Mouse (Mus musculus) spleen, postnatal 14 days (tissue): ENCODE results near the gene Olfr1513.
A peak's percentile ranks its signal among the peaks of the same experiment; 100 is the strongest.
"Not testable (repeated sequence)": the region's sequence is repeated elsewhere in the genome, so short reads cannot be mapped to it uniquely, and the experiment has no call there.

Experiments used
- DNase-seq, 2 experiments: peaks; one replicate each; pipeline ENCODE4 v3.0.0; 2021 to 2022; ENCODE audit warnings: low spot score in 2 of 2

Gene Olfr1513

DNA sequence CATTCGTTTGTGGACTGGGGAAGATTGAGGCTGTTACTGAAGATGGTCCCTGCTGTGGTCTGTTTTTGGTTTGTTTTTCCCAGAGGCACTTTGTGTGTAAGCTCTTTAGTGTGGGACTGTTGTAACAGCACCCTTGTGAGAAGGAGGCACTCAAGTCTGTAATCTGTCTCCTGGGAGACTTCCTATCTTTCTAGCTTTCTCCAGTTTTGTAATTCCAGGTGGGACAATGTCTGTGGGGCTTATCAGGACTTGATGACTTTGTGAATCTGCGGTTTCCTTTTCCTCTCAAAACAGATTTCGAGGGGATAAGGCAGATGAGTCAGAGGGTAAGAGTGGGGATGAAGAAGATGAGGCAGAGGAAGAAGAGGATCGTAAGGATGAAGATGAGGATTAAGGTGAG lies at the start of gene Olfr1513:
Gene Olfr1513 (minus strand): TSS at position 101 of the 400 bp plus-strand sequence.
- DNase-seq, result no peak

DNA sequence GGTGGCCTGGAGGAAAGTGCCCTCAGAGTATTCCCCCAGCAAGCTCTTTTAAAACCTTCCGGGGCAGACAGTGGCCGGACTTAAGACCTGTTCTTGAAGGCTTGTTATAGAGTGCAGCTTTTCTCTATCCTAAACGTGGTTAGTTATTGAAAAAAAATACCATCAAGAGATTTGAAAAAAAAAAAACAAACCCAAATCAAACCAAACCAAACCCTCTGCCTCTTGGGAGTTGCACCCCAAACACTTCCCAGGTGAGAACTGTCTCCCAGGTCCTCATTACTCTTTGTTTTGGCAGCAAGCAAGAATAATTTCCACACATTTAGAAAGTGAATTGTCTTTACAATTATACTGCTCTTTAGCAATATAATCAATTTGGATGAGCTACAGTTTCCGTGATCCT lies 41.1 kb upstream of the Olfr1513 start, which contains the start of gene Olfr1511:
Gene Olfr1511 (minus strand): TSS at position 101 of the 400 bp plus-strand sequence.
- no peak for DNase-seq

DNA sequence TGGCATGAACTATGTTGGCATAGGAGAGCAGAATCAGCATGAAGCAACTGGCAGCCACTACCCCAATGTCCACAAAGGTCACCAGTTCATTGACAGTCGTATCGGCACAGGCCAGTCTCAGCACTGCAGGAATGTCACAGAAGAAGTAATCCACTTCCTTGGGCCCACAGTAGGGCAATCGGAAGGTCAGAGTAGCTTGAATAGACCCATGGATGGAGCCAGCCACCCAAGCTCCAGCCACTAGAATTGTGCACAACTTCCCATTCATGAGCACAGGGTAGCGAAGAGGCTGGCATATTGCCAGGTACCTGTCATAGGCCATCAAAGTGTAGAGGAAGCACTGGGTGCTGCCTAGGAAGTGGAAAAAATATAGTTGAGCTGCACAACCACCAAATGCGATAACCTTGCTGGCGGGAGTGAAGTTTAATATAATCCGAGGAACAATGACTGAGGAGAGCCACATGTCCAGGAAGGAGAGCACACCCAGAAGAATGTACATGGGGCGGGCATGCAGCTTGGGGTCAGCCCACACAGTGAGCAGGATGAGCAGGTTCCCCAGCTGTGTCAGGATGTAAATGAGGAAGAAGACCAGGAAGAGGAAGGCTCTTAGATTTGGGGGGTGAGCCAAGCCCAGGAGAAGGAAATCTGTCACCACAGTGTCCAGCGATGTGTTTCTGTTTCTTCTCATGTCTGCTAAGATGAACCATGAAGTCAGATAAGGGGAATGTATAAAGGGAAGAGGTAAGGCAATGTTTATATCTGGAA lies 34.1 kb upstream of the Olfr1513 start:
- not testable (repeated sequence) for DNase-seq

GRCm38 (mm10) chr14:52379068-52379467 lies 22.9 kb upstream of the Olfr1513 start, which contains the start of gene Olfr1512:
Gene Olfr1512 (minus strand): TSS chr14:52379168.
- no peak for DNase-seq

DNA sequence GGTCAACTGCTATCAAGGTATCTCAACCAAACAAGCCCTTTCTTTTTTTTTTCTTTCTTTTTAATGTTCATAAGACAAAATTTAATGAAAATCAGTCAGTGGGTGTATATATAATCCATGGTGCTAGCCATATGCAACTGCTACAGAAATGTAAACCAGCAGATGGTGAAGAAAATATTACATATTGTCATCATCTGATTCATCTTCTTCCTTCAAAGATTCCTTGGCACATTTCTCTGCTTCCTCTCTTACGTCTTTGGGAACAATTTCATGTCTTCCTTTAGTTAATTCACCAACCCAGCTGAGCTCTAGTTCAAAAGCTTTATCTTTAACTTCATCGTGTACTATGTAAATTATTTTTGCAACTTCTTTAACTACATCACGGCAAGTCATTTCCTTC lies 12.5 kb upstream of the Olfr1513 start:
- DNase-seq, result no peak

GRCm38 (mm10) chr14:52339512-52339852 lies 16.7 kb downstream of the Olfr1513 start:
- DNase-seq, result no peak

DNA sequence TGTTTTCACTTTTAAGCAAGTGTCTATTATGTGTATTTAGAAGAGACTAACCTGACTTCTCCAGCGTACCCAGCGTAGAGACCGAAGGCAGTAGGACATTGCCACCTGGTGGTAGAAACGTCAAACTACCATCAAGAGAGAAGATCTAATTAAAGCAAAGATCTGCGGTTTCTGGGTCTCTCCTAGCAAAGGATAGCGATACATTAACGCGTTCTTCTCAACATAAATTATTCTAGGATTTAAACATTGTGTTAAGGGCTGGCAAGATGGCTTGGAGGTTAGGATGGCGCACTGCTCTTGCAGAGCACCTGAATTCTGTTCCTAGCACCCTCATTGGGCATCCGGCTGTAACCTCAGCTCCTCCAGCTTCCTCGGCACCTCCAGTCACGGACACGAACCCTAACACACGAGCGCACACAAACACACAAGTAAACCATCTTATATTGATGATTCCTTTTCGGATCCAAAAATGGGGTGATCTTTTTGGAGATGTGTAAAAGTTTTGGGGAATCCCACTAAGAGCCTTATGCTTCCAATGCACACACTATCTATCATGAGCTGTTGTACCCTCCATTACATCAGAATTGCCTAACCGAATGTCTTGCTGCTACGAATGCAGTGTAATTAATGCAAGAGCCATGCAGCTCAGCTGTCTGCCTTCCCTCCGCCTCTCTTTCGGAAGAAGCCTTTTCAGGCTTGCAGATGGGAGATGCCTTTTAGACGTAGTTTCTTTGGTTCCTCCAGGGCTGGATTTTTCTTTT lies 17.3 kb downstream of the Olfr1513 start:
- peak in 1 of 2 experiments; percentile 47 for DNase-seq

DNA sequence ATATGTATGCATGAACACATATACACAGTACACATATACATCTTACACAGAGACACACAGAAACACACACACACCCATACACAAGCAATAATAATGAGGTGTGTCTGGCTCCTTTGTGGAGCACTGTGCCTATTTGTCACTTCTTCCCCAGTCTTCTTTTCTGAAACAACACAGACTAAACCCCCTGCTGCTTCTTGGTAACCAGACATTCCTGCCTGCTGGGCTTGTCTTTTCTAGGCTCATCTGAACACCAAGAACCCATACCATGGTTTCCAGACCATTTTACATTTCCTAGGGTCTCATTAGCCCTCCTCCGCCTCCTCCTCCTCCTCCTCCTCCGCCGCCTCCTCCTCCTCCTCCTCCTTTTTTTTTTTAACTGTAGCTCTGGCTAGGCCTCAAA lies 24.0 kb downstream of the Olfr1513 start:
- no peak for DNase-seq

- DNase-seq, result no peak
Observed at GRCm38 (mm10) chr14:52331069-52331750, 25.0 kb downstream of the Olfr1513 start.

- no peak for DNase-seq
Observed at GRCm38 (mm10) chr14:52327910-52328812, 28.0 kb downstream of the Olfr1513 start, which contains the start of gene Sall2. Gene Sall2 (minus strand): TSS chr14:52328762.

DNA sequence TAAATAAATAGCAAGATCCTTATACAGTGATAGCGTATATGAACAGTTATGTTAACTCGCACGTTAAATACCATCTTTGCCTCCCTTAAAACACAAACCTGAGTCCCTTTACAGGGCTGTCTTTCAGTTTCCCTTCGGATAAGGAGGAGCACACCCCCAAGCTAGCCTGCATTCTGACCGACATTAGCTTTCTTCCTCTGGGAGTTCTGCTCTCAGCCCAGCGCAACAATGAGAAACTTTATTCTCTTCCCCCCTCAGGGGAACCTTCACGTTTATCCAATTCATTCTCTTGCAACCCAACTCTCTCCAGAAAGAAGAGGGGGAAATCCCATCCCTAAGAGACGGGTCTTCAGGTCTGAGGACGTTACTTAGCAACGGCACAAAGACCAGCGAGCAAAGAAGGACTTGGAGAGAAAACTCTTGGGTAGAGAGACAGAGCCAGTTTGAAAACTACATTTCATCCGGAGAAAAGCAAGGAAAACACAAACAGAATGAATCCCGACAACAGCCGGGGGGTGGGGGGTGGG lies 28.8 kb downstream of the Olfr1513 start:
- DNase-seq, result no peak

GRCm38 (mm10) chr14:52325890-52326289 lies 30.3 kb downstream of the Olfr1513 start:
- DNase-seq, result no peak

DNA sequence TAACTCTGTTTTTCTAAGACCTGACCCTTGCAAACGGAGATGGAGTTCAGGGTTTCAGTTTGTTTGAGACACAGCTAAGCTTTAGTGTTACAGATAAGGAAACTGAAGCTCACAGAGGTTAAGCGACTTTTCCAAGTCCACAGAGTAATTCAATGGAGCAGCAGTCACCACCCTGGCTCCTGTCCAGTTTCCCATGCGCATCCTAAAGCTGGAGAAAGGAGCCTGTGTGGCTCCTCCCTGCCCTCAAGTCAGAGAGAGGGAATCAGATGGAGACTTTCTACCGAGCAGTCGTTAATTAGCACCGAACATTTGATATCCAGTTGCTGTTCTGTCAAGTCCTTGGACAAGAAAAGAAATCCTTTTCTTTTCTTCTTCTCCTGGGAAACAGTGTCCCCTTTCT lies 36.8 kb downstream of the Olfr1513 start:
- DNase-seq, result no peak

- no peak for DNase-seq
Observed at GRCm38 (mm10) chr14:52316441-52317225, 39.6 kb downstream of the Olfr1513 start.

GRCm38 (mm10) chr14:52315792-52316440 lies 40.3 kb downstream of the Olfr1513 start:
- DNase-seq, result peak in 1 of 2 experiments; percentile 15

- no peak for DNase-seq
Observed at GRCm38 (mm10) chr14:52315283-52315780, 40.9 kb downstream of the Olfr1513 start.

DNA sequence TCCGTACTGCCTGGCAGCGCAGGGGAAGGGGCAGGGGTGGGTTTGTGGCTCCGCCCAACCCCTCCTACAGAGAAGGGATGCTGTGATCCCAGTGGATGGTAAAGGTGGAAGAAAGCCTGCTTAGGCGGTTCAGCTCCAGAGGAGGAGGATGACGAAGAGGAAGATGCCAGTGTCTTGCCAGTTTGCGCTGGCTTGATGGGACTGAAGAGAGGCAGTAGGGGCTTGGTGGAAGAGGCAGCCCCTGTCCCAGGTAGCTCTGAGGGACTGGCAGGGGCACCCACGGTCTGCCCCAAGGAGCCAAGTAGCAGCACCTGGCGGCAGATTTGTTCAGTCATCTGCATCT lies 41.4 kb downstream of the Olfr1513 start:
- DNase-seq, result no peak

DNA sequence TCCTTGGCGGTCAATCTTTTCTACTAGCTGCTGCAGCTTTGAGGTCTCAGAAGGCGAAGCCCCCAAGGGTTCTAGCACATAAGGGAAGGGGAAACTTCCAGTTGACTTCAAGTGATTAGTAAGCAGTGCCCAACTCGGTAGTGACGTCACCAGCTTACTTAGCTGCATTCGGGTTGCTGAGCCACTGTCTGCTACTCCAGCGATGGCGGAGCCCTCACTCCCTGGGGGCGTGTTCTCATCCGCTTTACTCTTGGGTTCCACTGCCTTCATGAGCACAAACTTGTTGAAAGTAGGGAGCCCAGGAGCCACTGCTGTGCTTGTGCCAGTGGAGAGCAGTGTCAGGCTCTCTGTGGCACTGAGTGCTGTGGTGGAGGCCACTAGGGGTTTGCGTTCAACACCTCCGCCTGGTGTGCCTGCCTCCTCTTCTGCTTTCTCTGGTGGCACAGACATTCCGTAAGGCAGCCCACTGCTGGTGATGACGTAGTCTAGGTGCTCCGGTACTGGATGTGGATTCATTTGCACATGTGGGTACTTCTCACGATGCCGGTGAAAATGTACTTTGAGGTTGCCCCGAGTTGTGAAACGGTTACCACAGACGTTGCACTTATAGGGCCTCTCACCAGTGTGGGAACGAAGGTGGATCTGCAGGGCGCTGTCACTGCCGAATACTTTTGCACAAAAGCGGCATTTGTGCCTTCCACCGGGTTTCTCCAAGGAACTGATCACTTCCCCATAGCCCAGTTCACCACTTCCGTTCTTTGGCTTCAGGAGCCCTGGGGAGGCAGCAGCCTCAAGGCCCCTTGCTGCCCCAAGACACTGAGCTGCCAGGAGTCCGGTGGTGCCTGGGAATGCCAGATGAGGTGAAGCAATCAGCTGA lies 42.0 kb downstream of the Olfr1513 start:
- no peak for DNase-seq

- DNase-seq, result no peak
Observed at GRCm38 (mm10) chr14:52310906-52311305, 45.3 kb downstream of the Olfr1513 start.
